Mouse (Mus musculus): Measurements from ENCODE around the gene Gm17542. TPM values are rescaled to one million over a fixed set of nuclear protein-coding genes. Genes with fewer than 3 reads are reported as not detected.

Gm17542 gene
- polyA plus RNA-seq, 1 experiment from 2014 or later: not detected

GRCm38 (mm10) chr10:58698955-58699354 is 19.1 kb downstream of the Gm17542 start:
- ATAC-seq (ENCODE audit: low read depth): no peak
- Histone ChIP-seq H3K4me2 (ENCODE audit: low read depth, low read length) (no peak overlapping the region), H3K9me3 (ENCODE audit: control insufficient read depth, low read length) (no peaks in the 10 kb centered on the region), H3K4me3 (ENCODE audit: low read depth, low read length) (no peak overlapping the region), H3K9ac (replicated peaks; ENCODE audit: low read depth, low read length) (no peak overlapping the region), H3K27me3 (ENCODE audit: control insufficient read depth, insufficient read depth, low read length) (no peaks in the 10 kb centered on the region), H3K36me3 (ENCODE audit: control insufficient read depth, insufficient read depth, low read length) (no peaks in the 10 kb centered on the region), H3K27ac (ENCODE audit: low read depth, low read length) (no peak overlapping the region), H3K4me1 (ENCODE audit: control insufficient read depth, insufficient read depth, low read length) (no peaks in the 10 kb centered on the region)
- 97% methylated on average over 4 of the region's 4 CpGs for WGBS

DNA sequence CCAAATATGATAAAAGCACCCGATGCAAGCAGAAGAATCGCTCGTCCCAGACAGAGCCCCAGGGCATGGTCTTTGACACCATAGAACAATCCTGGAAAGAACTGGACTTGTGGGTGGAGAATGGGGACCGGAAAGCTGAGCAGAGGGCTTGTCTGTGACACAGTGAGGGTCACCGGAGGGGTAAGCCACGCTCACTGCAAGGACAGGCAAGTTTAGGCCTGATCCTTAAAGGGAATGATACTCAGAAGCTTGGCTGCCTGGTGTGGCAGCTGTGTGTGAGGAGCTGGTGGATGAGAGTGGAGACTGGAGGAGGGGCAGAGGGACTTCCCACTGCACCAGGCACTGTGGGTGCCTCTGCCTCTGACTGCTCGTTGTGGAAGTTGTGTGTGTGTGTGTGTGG is 27.0 kb downstream of the Gm17542 start:
- no peaks in the 10 kb centered on the region for H3K27me3 ChIP-seq (ENCODE audit: control insufficient read depth, insufficient read depth, low read length)
- H3K4me1 ChIP-seq (ENCODE audit: control insufficient read depth, insufficient read depth, low read length): no peaks in the 10 kb centered on the region
- no peaks in the 10 kb centered on the region for H3K9me3 ChIP-seq (ENCODE audit: control insufficient read depth, low read length)
- no peak for ATAC-seq (ENCODE audit: low read depth)
- no peak overlapping the region for H3K4me3 ChIP-seq (ENCODE audit: low read depth, low read length)
- no peaks in the 10 kb centered on the region for H3K36me3 ChIP-seq (ENCODE audit: control insufficient read depth, insufficient read depth, low read length)
- 77% methylated on average over 7 of the region's 7 CpGs for WGBS
- no peak overlapping the region for H3K9ac ChIP-seq (replicated peaks; ENCODE audit: low read depth, low read length)
- H3K27ac ChIP-seq (ENCODE audit: low read depth, low read length): no peak overlapping the region
- H3K4me2 ChIP-seq (ENCODE audit: low read depth, low read length): no peak overlapping the region

- no peaks in the 10 kb centered on the region for H3K27me3 ChIP-seq (ENCODE audit: control insufficient read depth, insufficient read depth, low read length)
- ATAC-seq (ENCODE audit: low read depth): no peak
- no peaks in the 10 kb centered on the region for H3K4me1 ChIP-seq (ENCODE audit: control insufficient read depth, insufficient read depth, low read length)
- H3K4me2 ChIP-seq (ENCODE audit: low read depth, low read length): no peak overlapping the region
- WGBS: 85% methylated on average over 6 of the region's 6 CpGs
- no peaks in the 10 kb centered on the region for H3K36me3 ChIP-seq (ENCODE audit: control insufficient read depth, insufficient read depth, low read length)
- H3K4me3 ChIP-seq (ENCODE audit: low read depth, low read length): no peak overlapping the region
- no peak overlapping the region for H3K9ac ChIP-seq (replicated peaks; ENCODE audit: low read depth, low read length)
- H3K27ac ChIP-seq (ENCODE audit: low read depth, low read length): no peak overlapping the region
- no peaks in the 10 kb centered on the region for H3K9me3 ChIP-seq (ENCODE audit: control insufficient read depth, low read length)
These were observed 38.7 kb downstream of the Gm17542 start for GRCm38 (mm10) chr10:58679298-58679697.

DNA sequence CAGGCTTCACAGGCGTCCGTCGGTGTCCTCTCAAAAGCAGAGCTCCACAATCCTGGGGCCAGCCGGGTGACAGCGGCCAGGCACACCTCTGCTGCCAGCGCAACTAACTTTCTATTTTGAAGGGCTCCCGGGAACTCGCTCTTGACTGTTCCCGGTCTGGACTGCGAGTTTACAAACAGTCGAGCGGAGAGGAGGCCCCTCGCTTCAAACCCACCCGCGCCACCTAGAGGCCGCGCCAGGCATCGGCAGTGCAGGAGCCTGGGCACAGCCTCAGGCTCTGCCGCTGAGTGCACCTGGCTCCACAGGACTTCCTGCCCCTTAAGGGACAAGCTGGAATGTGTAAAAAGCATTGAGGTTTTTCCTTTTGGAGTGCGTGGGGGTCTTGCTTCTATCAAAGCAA is 42.5 kb downstream of the Gm17542 start, which contains the start of gene Edar:
TSS of gene Edar (minus strand) at position 122 of the 400 bp plus-strand sequence.
- Histone ChIP-seq H3K9ac (replicated peaks; ENCODE audit: low read depth, low read length) (no peak within 1 kb of the TSS), H3K4me3 (ENCODE audit: low read depth, low read length) (no peak within 1 kb of the TSS), H3K27me3 (ENCODE audit: control insufficient read depth, insufficient read depth, low read length) (no peaks in the 10 kb centered on the region), H3K36me3 (ENCODE audit: control insufficient read depth, insufficient read depth, low read length) (no peaks in the 10 kb centered on the region), H3K27ac (ENCODE audit: low read depth, low read length) (no peak within 1 kb of the TSS), H3K4me1 (ENCODE audit: control insufficient read depth, insufficient read depth, low read length) (0 out of 2 replicates have a peak, but pooled peaks cover 2% of the 10 kb centered on the region), H3K9me3 (ENCODE audit: control insufficient read depth, low read length) (no peaks in the 10 kb centered on the region), H3K4me2 (ENCODE audit: low read depth, low read length) (peak within 1 kb of the TSS; percentile 35; the same call in 1 of the 2 replicates)
- 5% methylated on average over 20 of the region's 20 CpGs for WGBS
- ATAC-seq (ENCODE audit: low read depth): peak; percentile 76

DNA sequence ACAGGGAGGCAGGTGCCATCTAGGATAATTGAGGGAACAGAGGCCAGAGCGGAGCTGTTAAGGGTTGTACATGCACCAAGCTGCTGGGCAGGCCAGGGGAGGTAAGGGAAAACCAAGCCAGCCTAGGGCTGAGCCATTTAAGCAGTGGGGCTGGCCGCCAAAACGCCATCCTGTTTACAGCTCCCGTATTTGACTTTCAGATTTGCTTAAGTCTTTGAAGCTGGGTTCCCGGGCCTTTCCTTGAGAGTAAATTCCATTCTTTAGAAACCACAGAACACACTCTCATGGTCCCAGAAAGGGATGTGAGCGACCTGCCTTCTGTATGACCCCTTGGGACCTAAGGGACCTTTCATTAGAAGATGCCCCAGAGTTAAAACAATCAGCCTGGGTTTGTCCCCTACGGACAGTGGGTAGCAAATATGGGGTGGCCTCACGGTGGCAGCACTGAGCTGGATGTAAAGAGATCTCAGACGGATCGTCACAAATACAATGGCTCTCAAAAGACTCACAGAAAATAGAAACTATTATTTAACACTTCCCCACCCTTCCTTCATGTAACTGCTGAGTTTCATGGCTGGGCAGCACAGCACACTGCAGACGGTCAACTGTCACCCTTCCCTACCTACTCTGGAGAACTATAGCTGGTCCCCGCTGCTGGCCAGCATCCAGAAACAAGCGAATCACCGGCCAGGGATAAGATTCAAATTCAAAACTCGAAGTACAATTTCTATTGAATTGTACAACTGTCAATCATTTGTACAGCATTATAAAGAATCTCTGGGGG is 44.5 kb downstream of the Gm17542 start:
- 27% methylated on average over 15 of the region's 15 CpGs for whole genome bisulfite sequencing
- Histone ChIP-seq H3K36me3 (ENCODE audit: control insufficient read depth, insufficient read depth, low read length) (no peaks in the 10 kb centered on the region), H3K27me3 (ENCODE audit: control insufficient read depth, insufficient read depth, low read length) (no peaks in the 10 kb centered on the region), H3K9ac (replicated peaks; ENCODE audit: low read depth, low read length) (no peak overlapping the region), H3K4me1 (ENCODE audit: control insufficient read depth, insufficient read depth, low read length) (0 out of 2 replicates have a peak, but pooled peaks cover 2% of the 10 kb centered on the region), H3K27ac (ENCODE audit: low read depth, low read length) (no peak overlapping the region), H3K4me2 (ENCODE audit: low read depth, low read length) (peak overlapping the region; percentile 7; the same call in 1 of the 2 replicates), H3K9me3 (ENCODE audit: control insufficient read depth, low read length) (no peaks in the 10 kb centered on the region), H3K4me3 (ENCODE audit: low read depth, low read length) (no peak overlapping the region)
- ATAC-seq (ENCODE audit: low read depth): peak; percentile 71

DNA sequence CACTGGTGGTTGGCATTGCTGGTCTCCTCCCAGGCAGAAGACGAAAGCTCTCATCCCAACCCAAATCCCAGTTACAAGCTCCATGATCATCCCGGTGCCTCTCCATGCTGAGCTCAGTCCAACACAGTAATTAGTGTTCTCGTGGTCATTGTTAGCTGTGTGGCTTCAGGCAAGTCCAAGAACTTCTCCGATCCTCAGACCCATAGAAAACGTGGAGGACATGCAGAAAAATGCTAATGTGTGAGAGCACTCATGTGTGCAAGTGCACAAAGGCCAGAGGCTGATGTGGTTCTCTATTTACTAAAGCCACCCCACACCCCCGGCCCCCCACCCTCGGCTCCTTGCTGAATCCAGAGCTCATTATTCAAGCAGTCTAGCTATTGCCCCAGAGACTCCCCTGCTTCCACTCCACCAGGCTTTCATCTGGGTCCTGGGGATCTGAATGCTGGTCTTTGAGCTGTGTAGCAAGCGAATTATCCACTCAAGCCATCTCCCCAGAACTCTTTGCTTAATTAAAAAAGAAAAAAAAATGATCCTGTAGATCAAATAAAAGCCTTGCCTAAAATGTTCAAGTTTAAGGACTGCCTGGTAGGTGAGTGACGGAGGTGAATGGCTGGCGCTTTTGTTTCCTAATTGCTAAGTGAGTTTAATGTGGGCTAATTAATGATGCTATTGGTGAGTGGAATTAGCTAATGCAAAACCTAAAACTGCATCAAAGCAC is 45.3 kb downstream of the Gm17542 start:
- Histone ChIP-seq H3K4me2 (ENCODE audit: low read depth, low read length) (no peak overlapping the region), H3K9me3 (ENCODE audit: control insufficient read depth, low read length) (no peaks in the 10 kb centered on the region), H3K4me1 (ENCODE audit: control insufficient read depth, insufficient read depth, low read length) (0 out of 2 replicates have a peak, but pooled peaks cover 2% of the 10 kb centered on the region), H3K36me3 (ENCODE audit: control insufficient read depth, insufficient read depth, low read length) (no peaks in the 10 kb centered on the region), H3K27me3 (ENCODE audit: control insufficient read depth, insufficient read depth, low read length) (no peaks in the 10 kb centered on the region), H3K27ac (ENCODE audit: low read depth, low read length) (no peak overlapping the region), H3K9ac (replicated peaks; ENCODE audit: low read depth, low read length) (no peak overlapping the region), H3K4me3 (ENCODE audit: low read depth, low read length) (no peak overlapping the region)
- peak; percentile 33; the same call in 1 of the 2 replicates for ATAC-seq (ENCODE audit: low read depth)
- 35% methylated on average over 10 of the region's 10 CpGs for WGBS

DNA sequence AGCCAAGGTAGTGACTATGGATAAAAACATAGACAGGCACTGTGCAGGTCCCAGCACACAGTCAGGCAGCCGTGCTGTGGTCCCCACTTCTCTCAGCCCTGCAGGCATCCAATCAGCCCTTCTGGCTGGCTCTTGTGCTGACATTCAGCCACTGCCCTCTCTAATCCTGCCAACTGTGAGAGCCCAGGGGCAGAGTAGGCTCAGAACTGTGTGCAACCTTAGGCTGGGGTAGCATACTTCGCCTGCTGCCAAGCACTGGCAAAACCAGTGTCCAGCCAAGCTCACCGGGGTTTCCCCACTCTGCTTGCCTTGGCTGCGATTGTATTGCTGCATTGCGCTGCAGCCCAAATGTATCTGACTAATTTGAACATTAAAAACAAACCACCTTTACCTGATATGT is 54.1 kb downstream of the Gm17542 start:
- 90% methylated on average over 5 of the region's 5 CpGs for WGBS
- Histone ChIP-seq H3K27me3 (ENCODE audit: control insufficient read depth, insufficient read depth, low read length) (no peaks in the 10 kb centered on the region), H3K4me3 (ENCODE audit: low read depth, low read length) (no peak overlapping the region), H3K27ac (ENCODE audit: low read depth, low read length) (no peak overlapping the region), H3K4me2 (ENCODE audit: low read depth, low read length) (no peak overlapping the region), H3K9me3 (ENCODE audit: control insufficient read depth, low read length) (no peaks in the 10 kb centered on the region), H3K9ac (replicated peaks; ENCODE audit: low read depth, low read length) (no peak overlapping the region), H3K36me3 (ENCODE audit: control insufficient read depth, insufficient read depth, low read length) (no peaks in the 10 kb centered on the region), H3K4me1 (ENCODE audit: control insufficient read depth, insufficient read depth, low read length) (no peaks in the 10 kb centered on the region)
- no peak for ATAC-seq (ENCODE audit: low read depth)
